Mouse (Mus musculus) lung, postnatal 0 days (tissue): ENCODE measurements around the gene Tsc22d4. TPM values are rescaled to one million over a fixed set of nuclear protein-coding genes. Genes with fewer than 3 reads are reported as not detected.

Experiments
- ATAC-seq: fragments of 200-750 bp; cut with Nextera tagmentation; 2 replicates; pipeline ENCODE4 v1.8.0; 2017; ENCODE audit warnings: moderate library complexity
- DNase-seq: peaks from one replicate; pipeline ENCODE4 v3.0.0-alpha.2; 2016; ENCODE audit warnings: low spot score
- H3K27ac ChIP-seq: fragments of 300-500 bp; sonication (generic); 2 replicates; pipeline ENCODE4 v1.5.1; 2014; ENCODE audit warnings: antibody characterized with exemption, mild to moderate bottlenecking, low read length, mixed read lengths
- H3K27me3 ChIP-seq: fragments of 300-500 bp; sonication (generic); replicated peaks from 2 replicates; pipeline ENCODE4 v1.6.1; 2014; ENCODE audit warnings: low read length, mixed read lengths; ENCODE audit not compliant: insufficient read depth
- H3K36me3 ChIP-seq: fragments of 300-500 bp; sonication (generic); 2 replicates; pipeline ENCODE4 v1.6.1; 2014; ENCODE audit warnings: low read length, mixed read lengths; ENCODE audit not compliant: insufficient read depth
- H3K4me1 ChIP-seq: fragments of 300-500 bp; sonication (generic); 2 replicates; pipeline ENCODE4 v1.6.1; 2014; ENCODE audit warnings: antibody characterized with exemption, low read depth, low read length, mixed read lengths; ENCODE audit not compliant: insufficient read depth
- H3K4me2 ChIP-seq: fragments of 300-500 bp; sonication (generic); replicated peaks from 2 replicates; pipeline ENCODE4 v1.6.1; 2014; ENCODE audit warnings: low read depth, mild to moderate bottlenecking, low read length, moderate library complexity, mixed read lengths
- H3K4me3 ChIP-seq: fragments of 300-500 bp; sonication (generic); 2 replicates; pipeline ENCODE4 v1.5.1; 2014; ENCODE audit warnings: low read depth, low read length
- H3K9ac ChIP-seq: fragments of 300-500 bp; sonication (generic); replicated peaks from 2 replicates; pipeline ENCODE4 v1.6.1; 2014; ENCODE audit warnings: low read depth, mild to moderate bottlenecking
- H3K9me3 ChIP-seq: fragments of 300-500 bp; sonication (generic); 2 replicates; pipeline ENCODE4 v1.6.1; 2016; ENCODE audit warnings: low read length, mixed read lengths
- CTCF ChIP-seq: IDR thresholded peaks from 2 replicates; pipeline ENCODE4 v1.5.1; 2016; ENCODE audit warnings: antibody characterized with exemption, mild to moderate bottlenecking
- EP300 ChIP-seq: IDR thresholded peaks from 2 replicates; pipeline ENCODE4 v1.6.1; 2016; ENCODE audit warnings: antibody characterized with exemption, mild to moderate bottlenecking, control low read depth
- WGBS: fragments of 180-500 bp; shearing (Covaris S2); extraction: QIAGEN DNeasy Blood & Tissue Kit; methylation state at CpG from one replicate; pipeline ENCODE4 v1.1.7; 2014; 5-methylcytosine and 5-hydroxymethylcytosine counted together
- polyA plus RNA-seq: library from polyadenylated mRNA; unstranded; fragments of >200 nt; fragmentation: Nextera tagmentation; extraction: Ambion mirVana; gene quantifications from 2 replicates; pipeline ENCODE4 v1.2.1, GENCODE M21; 2015

The Tsc22d4 gene
- polyA plus RNA-seq, 1 experiment from 2014 or later, result 119 TPM

DNA sequence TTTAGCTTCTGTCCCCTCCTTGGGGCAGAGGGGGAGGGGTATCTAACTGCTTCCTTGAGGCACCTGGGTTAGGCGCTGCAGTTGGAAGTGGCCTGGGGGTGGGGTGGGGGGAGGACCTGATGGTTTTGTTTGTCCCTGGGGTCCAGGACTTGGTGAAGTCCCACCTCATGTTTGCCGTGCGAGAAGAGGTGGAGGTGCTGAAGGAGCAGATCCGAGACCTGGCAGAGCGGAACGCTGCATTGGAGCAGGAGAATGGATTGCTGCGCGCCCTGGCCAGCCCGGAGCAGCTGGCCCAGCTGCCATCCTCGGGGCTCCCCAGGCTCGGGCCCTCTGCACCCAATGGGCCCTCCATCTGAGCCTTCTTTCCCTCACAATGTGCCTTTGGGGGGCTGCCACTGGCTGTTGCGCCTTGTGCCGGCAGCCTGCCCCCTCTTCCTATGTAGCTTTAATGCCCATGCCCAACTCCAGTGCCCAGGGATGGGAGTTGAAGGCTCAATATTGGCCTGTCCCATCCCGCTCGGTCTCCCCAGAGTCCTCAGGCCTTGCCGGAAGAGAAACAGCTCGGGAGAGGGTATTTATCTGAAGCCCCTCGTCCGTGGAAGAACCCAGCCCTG, 13.5 kb downstream of the Tsc22d4 start:
- ATAC-seq (no peak), DNase-seq (no peak)
- H3K4me2 ChIP-seq, result no peak overlapping the region
- 86% methylated on average over 19 of the region's 19 CpGs for WGBS
- 0 out of 2 replicates have a peak, but pooled peaks cover 3% of the 10 kb centered on the region for H3K36me3 ChIP-seq
- no peak for TF ChIP-seq CTCF
- TF ChIP-seq EP300, result no peak
- H3K9ac ChIP-seq, result no peak overlapping the region
- H3K27me3 ChIP-seq, result no peaks in the 10 kb centered on the region
- H3K9me3 ChIP-seq, result no peaks in the 10 kb centered on the region
- peaks cover 5% of the 10 kb centered on the region for H3K4me1 ChIP-seq
- peak overlapping the region; percentile 32; the same call in 1 of the 2 replicates for H3K27ac ChIP-seq
- H3K4me3 ChIP-seq, result no peak overlapping the region

DNA sequence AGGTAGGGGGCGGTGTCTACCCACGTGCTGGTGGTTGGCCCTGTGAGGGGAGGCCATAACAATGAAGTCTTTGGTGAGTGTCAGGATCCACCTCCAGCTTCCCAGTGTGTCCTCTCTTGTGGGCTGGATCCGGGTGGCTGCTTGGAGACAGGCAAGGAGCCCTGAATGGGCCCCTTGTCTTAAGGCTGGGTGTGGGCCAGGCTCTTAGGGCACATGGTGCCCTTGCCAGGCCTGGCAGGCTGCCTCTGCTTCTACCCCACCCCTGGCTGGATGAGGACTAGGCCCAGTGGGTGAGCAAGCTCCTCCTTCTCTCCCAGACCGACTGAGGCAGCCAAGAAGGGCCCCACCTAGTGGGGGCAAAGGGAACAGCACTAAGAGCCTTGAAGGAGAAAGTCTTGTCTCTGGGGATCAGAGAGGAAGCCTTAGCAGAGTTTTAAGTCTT, 14.5 kb downstream of the Tsc22d4 start:
- DNase-seq (peak; percentile 96), ATAC-seq (peak; percentile 92)
- H3K9ac ChIP-seq, result no peak overlapping the region
- 0 out of 2 replicates have a peak, but pooled peaks cover 3% of the 10 kb centered on the region for H3K36me3 ChIP-seq
- no peak overlapping the region for H3K4me3 ChIP-seq
- H3K9me3 ChIP-seq, result no peaks in the 10 kb centered on the region
- peaks cover 5% of the 10 kb centered on the region for H3K4me1 ChIP-seq
- 0 out of 2 replicates have a peak overlapping the region, but pooled peaks have one; percentile 33 for H3K27ac ChIP-seq
- H3K4me2 ChIP-seq, result no peak overlapping the region
- 0 out of 2 replicates have a peak, but pooled peaks have one; percentile 26 for TF ChIP-seq EP300
- TF ChIP-seq CTCF, result peak; percentile 92
- no peaks in the 10 kb centered on the region for H3K27me3 ChIP-seq
- WGBS, result 20% methylated on average over 4 of the region's 4 CpGs

GRCm38 (mm10) chr5:137764609-137765340, 19.2 kb downstream of the Tsc22d4 start:
- DNase-seq (no peak), ATAC-seq (no peak)
- H3K27ac ChIP-seq, result no peak overlapping the region
- H3K36me3 ChIP-seq, result no peaks in the 10 kb centered on the region
- no peaks in the 10 kb centered on the region for H3K27me3 ChIP-seq
- H3K9me3 ChIP-seq, result no peaks in the 10 kb centered on the region
- H3K4me1 ChIP-seq, result no peaks in the 10 kb centered on the region; the same call in 1 of the 2 replicates
- TF ChIP-seq EP300, result no peak
- no peak for TF ChIP-seq CTCF
- no peak overlapping the region for H3K4me3 ChIP-seq
- WGBS, result 56% methylated on average over 9 of the region's 9 CpGs
- no peak overlapping the region for H3K9ac ChIP-seq
- H3K4me2 ChIP-seq, result no peak overlapping the region

GRCm38 (mm10) chr5:137766270-137766669, 20.7 kb downstream of the Tsc22d4 start:
- Histone ChIP-seq H3K27ac (no peak overlapping the region), H3K4me2 (no peak overlapping the region), H3K9me3 (no peaks in the 10 kb centered on the region), H3K4me3 (no peak overlapping the region), H3K36me3 (no peaks in the 10 kb centered on the region), H3K4me1 (no peaks in the 10 kb centered on the region), H3K27me3 (no peaks in the 10 kb centered on the region), H3K9ac (no peak overlapping the region)
- TF ChIP-seq CTCF (peak; percentile 71), EP300 (no peak)
- WGBS, result 57% methylated on average over 3 of the region's 3 CpGs
- ATAC-seq (no peak), DNase-seq (no peak)

GRCm38 (mm10) chr5:137768475-137768874, 22.9 kb downstream of the Tsc22d4 start:
- WGBS, result 69% methylated on average over 1 of the region's 1 CpGs
- Histone ChIP-seq H3K4me2 (no peak overlapping the region), H3K27ac (no peak overlapping the region), H3K27me3 (no peaks in the 10 kb centered on the region), H3K4me1 (no peaks in the 10 kb centered on the region), H3K4me3 (no peak overlapping the region), H3K9ac (no peak overlapping the region), H3K9me3 (no peaks in the 10 kb centered on the region), H3K36me3 (no peaks in the 10 kb centered on the region)
- no peak for TF ChIP-seq EP300
- no peak for TF ChIP-seq CTCF
- ATAC-seq, result no peak
- DNase-seq, result no peak

- Histone ChIP-seq H3K9me3 (no peaks in the 10 kb centered on the region), H3K27me3 (no peaks in the 10 kb centered on the region), H3K36me3 (no peaks in the 10 kb centered on the region), H3K9ac (no peak overlapping the region), H3K4me2 (no peak overlapping the region), H3K4me3 (no peak overlapping the region), H3K27ac (no peak overlapping the region), H3K4me1 (no peaks in the 10 kb centered on the region)
- peak; percentile 91 for TF ChIP-seq CTCF
- TF ChIP-seq EP300, result no peak
- ATAC-seq (0 out of 2 replicates have a peak, but pooled peaks have one; percentile 52), DNase-seq (peak; percentile 65)
- 32% methylated on average over 2 of the region's 2 CpGs for WGBS
Observed at GRCm38 (mm10) chr5:137770709-137771108, 25.2 kb downstream of the Tsc22d4 start.
